Mouse (Mus musculus): ENCODE data around the gene Cd93. TPM values are rescaled to one million over a fixed set of nuclear protein-coding genes. Genes with fewer than 3 reads are reported as not detected.

Cd93 gene
- total and polyA plus RNA-seq, 2 experiments from 2014 or later: 4.5 to 16.9 TPM

DNA sequence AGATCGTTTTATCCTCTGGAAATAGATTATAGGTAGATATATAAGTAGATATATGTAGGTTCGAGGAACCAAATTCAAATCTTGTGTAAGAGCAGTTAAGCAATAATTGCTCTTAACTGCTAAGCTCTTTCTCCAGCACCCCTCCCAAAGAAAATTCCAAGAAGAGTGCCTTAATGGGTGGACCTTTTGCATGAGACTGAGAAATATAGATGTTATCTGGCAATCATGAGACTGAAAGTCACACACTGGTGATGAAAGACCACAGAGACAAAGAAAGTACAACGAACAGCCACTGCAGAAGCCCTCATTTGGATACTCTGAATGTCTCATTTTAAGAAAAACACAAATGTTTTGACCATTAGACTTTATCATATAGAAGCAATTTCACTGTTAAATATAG, 14.8 kb downstream of the Cd93 start:
- Histone ChIP-seq H3K9me3 (ENCODE audit: low read length) (no peaks in the 10 kb centered on the region), H3K9ac (replicated peaks; ENCODE audit: low read length, poor library complexity, severe bottlenecking) (no peak overlapping the region), H3K27me3 (ENCODE audit: insufficient read depth, low read length) (no peaks in the 10 kb centered on the region), H3K4me2 (ENCODE audit: low read depth, low read length, poor library complexity, severe bottlenecking) (no peak overlapping the region), H3K4me3 (ENCODE audit: low read depth, low read length) (no peak overlapping the region), H3K4me1 (ENCODE audit: insufficient read depth, low read length) (no peaks in the 10 kb centered on the region), H3K27ac (ENCODE audit: low read depth, low read length) (no peak overlapping the region), H3K36me3 (ENCODE audit: insufficient read depth, low read length) (no peaks in the 10 kb centered on the region)
- no peak for TF ChIP-seq CTCF (IDR thresholded peaks at IDR 0.05)
- no peak for DNase-seq (ENCODE audit: low spot score)
- 83% methylated on average over 3 of the region's 3 CpGs for WGBS
- ATAC-seq (ENCODE audit: low FRiP score): no peak

- H3K9me3 ChIP-seq (ENCODE audit: low read length): no peaks in the 10 kb centered on the region
- 81% methylated on average over 3 of the region's 3 CpGs for WGBS
- no peak overlapping the region for H3K4me3 ChIP-seq (ENCODE audit: low read depth, low read length)
- H3K36me3 ChIP-seq (ENCODE audit: insufficient read depth, low read length): no peaks in the 10 kb centered on the region
- ATAC-seq (ENCODE audit: low FRiP score) (no peak), DNase-seq (ENCODE audit: low spot score) (no peak)
- no peak overlapping the region for H3K27ac ChIP-seq (ENCODE audit: low read depth, low read length)
- H3K27me3 ChIP-seq (ENCODE audit: insufficient read depth, low read length): no peaks in the 10 kb centered on the region
- TF ChIP-seq CTCF (IDR thresholded peaks at IDR 0.05): no peak
- no peak overlapping the region for H3K9ac ChIP-seq (replicated peaks; ENCODE audit: low read length, poor library complexity, severe bottlenecking)
- no peak overlapping the region for H3K4me2 ChIP-seq (ENCODE audit: low read depth, low read length, poor library complexity, severe bottlenecking)
- no peaks in the 10 kb centered on the region for H3K4me1 ChIP-seq (ENCODE audit: insufficient read depth, low read length)
Measured at GRCm38 (mm10) chr2:148427553-148427952, 15.8 kb downstream of the Cd93 start.

DNA sequence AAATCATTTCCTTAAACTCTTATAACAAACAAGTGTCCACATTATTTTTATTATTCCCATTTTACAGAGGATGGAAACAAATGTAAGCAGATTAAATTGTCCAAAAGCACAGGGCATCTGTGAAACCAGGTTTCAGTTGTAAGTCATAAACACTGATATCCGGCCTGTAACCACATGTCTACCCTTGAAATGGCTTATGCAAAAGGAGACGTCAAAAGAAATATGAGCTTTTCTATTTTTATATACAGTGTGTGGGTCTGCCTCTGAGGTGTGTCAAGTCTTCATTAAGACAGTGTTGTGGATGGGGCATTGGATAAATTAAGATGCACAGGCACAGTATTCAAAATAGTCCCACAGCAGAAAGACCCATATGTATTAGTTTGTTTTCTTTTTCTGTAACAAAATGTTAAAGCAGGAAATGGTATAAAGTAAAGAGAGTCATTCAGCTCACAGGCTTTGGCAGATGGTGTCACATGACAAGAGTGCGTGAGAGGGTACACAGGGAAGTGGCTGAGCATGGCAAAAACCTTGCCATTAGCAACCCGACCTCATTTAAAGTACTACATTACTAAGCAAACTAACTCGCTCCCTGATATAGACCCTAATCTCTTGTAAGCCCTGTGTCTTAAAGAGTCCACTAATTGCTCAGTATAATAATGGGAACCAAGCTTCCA, 17.5 kb downstream of the Cd93 start:
- Histone ChIP-seq H3K27ac (ENCODE audit: low read depth, low read length) (no peak overlapping the region), H3K4me1 (ENCODE audit: insufficient read depth, low read length) (no peaks in the 10 kb centered on the region), H3K36me3 (ENCODE audit: insufficient read depth, low read length) (no peaks in the 10 kb centered on the region), H3K27me3 (ENCODE audit: insufficient read depth, low read length) (no peaks in the 10 kb centered on the region), H3K9me3 (ENCODE audit: low read length) (no peaks in the 10 kb centered on the region), H3K4me2 (ENCODE audit: low read depth, low read length, poor library complexity, severe bottlenecking) (no peak overlapping the region), H3K4me3 (ENCODE audit: low read depth, low read length) (no peak overlapping the region), H3K9ac (replicated peaks; ENCODE audit: low read length, poor library complexity, severe bottlenecking) (no peak overlapping the region)
- WGBS: 89% methylated on average over 5 of the region's 5 CpGs
- TF ChIP-seq CTCF (IDR thresholded peaks at IDR 0.05): no peak
- ATAC-seq (ENCODE audit: low FRiP score): no peak
- no peak for DNase-seq (ENCODE audit: low spot score)

- Histone ChIP-seq H3K9ac (replicated peaks; ENCODE audit: low read length, poor library complexity, severe bottlenecking) (no peak overlapping the region), H3K27me3 (ENCODE audit: insufficient read depth, low read length) (no peaks in the 10 kb centered on the region; the same call in 1 of the 2 replicates), H3K4me2 (ENCODE audit: low read depth, low read length, poor library complexity, severe bottlenecking) (no peak overlapping the region), H3K27ac (ENCODE audit: low read depth, low read length) (no peak overlapping the region), H3K4me3 (ENCODE audit: low read depth, low read length) (no peak overlapping the region), H3K4me1 (ENCODE audit: insufficient read depth, low read length) (no peaks in the 10 kb centered on the region), H3K9me3 (ENCODE audit: low read length) (no peaks in the 10 kb centered on the region), H3K36me3 (ENCODE audit: insufficient read depth, low read length) (no peaks in the 10 kb centered on the region)
- TF ChIP-seq CTCF (IDR thresholded peaks at IDR 0.05): no peak
- ATAC-seq (ENCODE audit: low FRiP score) (no peak), DNase-seq (ENCODE audit: low spot score) (no peak)
- 71% methylated on average over 1 of the region's 1 CpGs for WGBS
Measured at GRCm38 (mm10) chr2:148421706-148422105, 21.7 kb downstream of the Cd93 start.

GRCm38 (mm10) chr2:148421112-148421511, 22.3 kb downstream of the Cd93 start:
- no peak overlapping the region for H3K4me2 ChIP-seq (ENCODE audit: low read depth, low read length, poor library complexity, severe bottlenecking)
- no peak for DNase-seq (ENCODE audit: low spot score)
- H3K4me3 ChIP-seq (ENCODE audit: low read depth, low read length): no peak overlapping the region
- no peaks in the 10 kb centered on the region for H3K4me1 ChIP-seq (ENCODE audit: insufficient read depth, low read length)
- H3K36me3 ChIP-seq (ENCODE audit: insufficient read depth, low read length): no peaks in the 10 kb centered on the region
- H3K27me3 ChIP-seq (ENCODE audit: insufficient read depth, low read length): no peaks in the 10 kb centered on the region; the same call in 1 of the 2 replicates
- H3K9ac ChIP-seq (replicated peaks; ENCODE audit: low read length, poor library complexity, severe bottlenecking): no peak overlapping the region
- no peak overlapping the region for H3K27ac ChIP-seq (ENCODE audit: low read depth, low read length)
- no peak for ATAC-seq (ENCODE audit: low FRiP score)
- no peaks in the 10 kb centered on the region for H3K9me3 ChIP-seq (ENCODE audit: low read length)
- no peak for TF ChIP-seq CTCF (IDR thresholded peaks at IDR 0.05)
- 69% methylated on average over 1 of the region's 1 CpGs for WGBS

- H3K4me2 ChIP-seq (ENCODE audit: low read depth, low read length, poor library complexity, severe bottlenecking): no peak overlapping the region
- H3K27ac ChIP-seq (ENCODE audit: low read depth, low read length): no peak overlapping the region
- no peaks in the 10 kb centered on the region for H3K9me3 ChIP-seq (ENCODE audit: low read length)
- H3K9ac ChIP-seq (replicated peaks; ENCODE audit: low read length, poor library complexity, severe bottlenecking): no peak overlapping the region
- 76% methylated on average over 2 of the region's 2 CpGs for WGBS
- no peaks in the 10 kb centered on the region; the same call in 1 of the 2 replicates for H3K27me3 ChIP-seq (ENCODE audit: insufficient read depth, low read length)
- no peaks in the 10 kb centered on the region for H3K36me3 ChIP-seq (ENCODE audit: insufficient read depth, low read length)
- no peak for ATAC-seq (ENCODE audit: low FRiP score)
- H3K4me3 ChIP-seq (ENCODE audit: low read depth, low read length): no peak overlapping the region
- TF ChIP-seq CTCF (IDR thresholded peaks at IDR 0.05): no peak
- DNase-seq (ENCODE audit: low spot score): no peak
- H3K4me1 ChIP-seq (ENCODE audit: insufficient read depth, low read length): no peaks in the 10 kb centered on the region
Measured at GRCm38 (mm10) chr2:148419776-148420175, 23.6 kb downstream of the Cd93 start.

Data from midbrain, postnatal 0 days (tissue).